Mouse (Mus musculus) kidney, adult 8-10 months (tissue): ENCODE measurements around the gene Calml4.
"Not testable (repeated sequence)": the region's sequence is repeated elsewhere in the genome, so short reads cannot be mapped to it uniquely, and the experiment has no call there.

Source experiments
- DNase-seq, 2 experiments: peaks; one replicate each; pipeline ENCODE4 v3.0.0; 2022

Calml4 gene

DNA sequence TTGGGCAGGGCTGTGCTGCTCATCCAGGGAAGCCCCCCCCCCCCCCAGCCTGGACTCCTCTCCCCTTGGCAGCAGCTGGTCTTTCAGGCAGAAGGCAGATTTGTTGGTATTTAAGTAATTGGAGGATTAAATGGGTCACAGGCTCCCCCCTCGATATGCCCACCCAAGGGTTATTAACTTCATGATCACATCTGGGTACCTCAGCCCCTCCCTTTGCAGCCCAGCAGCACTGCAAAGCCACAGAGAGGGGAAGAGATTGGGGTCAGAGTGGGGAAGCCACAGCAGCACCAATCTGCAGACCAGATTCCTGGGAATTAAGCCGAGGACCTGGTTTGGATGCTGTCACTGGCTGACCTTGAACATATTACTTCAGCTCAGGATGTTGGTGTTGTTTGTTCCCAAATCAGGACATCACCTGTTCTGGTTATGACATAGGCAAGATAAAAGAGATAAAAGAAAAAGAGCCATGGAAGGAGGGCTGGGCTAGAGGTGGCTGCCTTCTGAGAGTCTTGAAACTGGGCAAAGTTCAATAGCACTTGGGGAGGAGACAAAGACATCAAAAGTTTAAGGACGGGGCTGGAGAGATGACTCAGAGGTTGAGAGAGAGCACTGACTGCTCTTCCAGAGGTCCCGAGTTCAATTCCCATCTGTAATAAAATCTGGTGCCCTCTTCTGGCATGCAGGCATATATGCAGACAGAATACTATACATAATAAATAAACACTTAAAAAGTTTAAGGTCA lies 22.0 kb upstream of the Calml4 start:
- DNase-seq, result no peak

DNA sequence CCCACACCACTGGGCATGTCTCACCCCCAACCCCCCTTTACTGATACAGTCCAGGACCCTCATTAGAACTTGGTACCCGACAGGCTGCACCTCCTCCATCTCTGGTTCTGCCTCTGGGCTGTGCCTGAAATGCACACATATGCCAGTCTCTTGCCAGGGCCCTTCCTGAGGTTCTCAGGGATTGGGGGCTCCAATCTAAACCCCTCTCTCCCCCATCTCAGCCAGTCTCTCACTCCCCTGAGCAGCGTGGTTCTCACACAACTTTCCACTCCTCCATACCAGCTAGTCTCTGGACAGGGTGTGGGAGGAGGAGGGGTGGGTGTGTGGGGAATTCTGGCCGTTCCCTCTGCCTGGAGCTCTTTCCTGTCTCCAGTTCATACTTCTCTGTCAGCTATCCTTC lies 20.3 kb upstream of the Calml4 start:
- no peak for DNase-seq

DNA sequence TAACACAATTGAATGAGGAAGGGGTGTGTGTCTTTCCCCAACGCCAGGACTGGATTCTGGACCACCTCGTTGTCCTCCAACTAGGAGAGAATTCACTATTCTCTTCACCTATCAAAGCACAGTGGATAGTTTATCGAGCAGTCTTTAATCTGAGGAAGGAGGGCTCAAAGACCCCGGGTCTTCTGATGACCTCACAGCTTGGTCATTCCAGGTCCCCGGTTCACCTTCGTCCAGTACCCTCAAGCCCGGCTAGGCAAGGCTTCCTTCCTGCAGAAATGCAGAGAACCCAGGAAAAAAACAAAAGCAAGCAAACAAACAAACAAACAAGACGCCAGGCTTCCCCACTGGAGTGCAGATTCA lies 19.8 kb upstream of the Calml4 start:
- no peak for DNase-seq

DNA sequence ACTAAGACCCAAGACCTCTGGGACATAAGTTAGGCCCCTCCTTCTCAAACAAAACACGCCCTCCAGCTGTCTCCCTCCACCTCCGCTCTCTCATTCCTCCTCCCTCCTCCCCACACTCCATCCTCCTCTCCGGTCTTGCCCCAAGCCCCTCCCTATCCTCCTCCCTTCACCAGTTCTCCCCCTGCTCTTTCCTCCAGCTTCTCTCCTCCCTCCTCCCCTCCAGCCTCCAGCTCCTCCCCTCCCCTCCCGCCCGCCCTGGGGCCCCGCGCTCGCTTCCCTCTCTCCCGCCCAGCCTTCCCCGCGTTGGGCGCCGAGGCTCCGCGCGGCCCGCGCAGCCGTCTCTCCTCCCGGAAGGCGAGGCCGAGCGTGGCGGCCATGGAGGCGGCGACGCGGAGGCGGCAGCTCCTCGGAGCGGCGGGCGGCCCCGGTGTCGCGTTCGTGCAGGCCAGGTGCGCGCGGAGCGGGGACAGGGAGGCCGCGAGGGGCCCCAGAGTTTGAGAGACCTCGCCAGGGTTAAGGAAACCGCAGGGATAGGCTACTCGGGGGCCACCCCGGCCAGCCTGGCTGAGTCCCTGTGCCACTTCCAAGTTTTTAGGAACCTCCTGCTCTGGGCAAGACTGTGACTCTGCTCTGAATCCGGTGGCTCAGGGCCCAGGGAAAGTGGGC lies 19.2 kb upstream of the Calml4 start, which contains the start of gene Cln6:
Gene Cln6, plus strand, starts transcription at position 280 of the 666 bp plus-strand sequence.
- peak; percentile 74 to 91 for DNase-seq

DNA sequence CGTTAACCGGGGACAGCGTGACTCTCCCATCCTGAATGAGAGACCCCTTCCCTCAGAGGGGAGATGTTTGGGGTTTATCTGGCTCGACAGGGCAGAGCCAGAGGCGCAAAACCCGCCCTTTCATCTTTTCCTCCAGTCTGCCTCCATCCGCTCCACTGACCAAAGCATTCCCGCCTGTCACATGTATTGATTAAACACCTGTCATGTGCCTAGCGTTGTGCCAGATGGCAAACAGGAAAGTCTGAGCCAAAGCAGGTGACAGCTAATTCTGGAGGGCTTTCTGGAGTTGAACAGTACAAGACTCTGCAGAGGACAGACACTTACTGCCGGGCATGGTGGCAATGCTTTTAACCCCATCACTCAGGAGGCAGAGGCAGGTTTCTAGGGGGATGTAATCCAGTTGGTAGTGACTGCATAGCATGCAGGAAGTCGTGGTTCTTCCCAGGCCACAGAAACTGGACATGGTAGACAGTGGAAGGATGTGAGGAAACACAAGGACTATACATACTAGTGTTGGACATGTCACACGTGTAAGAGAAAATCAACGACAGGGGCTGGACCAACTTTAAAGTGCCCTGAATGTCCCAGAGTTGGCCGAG lies 18.6 kb upstream of the Calml4 start:
- peak; percentile 47 to 69 for DNase-seq

DNA sequence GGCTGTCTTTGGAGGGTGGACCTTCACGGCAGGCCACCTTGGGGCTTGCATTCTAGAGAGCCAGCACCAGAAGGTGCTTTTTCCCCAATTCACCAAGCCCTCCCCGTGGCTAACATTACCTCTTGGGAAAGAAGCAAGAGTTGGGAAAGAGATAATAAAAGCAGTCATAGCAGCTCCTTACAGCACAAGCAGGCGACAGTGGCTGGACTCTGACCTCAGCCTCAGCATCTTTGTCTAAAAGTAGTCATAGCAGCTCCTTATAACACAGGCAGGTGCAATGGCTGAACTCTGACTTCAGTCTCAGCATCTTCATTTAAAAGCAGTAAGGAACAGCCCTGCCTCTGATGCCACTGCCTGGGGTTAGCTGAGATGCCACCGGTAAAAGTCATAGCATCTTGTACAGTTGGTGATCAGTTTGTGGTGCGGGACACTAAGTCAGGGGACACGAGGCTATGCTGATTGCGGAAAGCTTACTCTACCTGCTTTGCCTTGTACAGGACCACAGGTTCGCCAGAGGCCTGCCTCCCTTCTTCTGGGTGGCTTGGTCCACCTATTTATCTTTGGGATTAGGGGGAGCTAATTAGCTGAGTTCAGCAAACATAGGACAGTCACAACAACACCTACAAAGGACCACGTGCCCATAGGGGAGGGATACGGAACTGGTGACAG lies 14.4 kb upstream of the Calml4 start:
- no peak for DNase-seq

DNA sequence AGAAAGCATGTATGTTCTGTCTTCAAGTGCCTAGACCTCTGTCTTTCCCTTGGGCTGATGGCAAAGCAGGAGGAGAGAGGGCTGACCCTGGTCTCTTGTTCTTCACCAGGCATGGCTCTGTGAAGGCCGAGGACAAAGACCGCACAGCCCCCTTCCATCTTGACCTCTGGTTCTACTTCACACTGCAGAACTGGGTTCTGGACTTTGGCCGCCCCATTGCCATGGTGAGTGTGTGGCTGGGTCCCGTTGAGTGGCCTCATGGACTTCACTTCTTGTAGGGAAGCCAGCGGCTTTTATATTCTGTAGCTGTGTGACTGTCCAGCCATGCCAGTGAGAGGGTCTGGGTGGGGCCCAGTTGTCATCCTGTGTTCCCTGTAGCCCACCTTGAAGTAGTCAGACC lies 13.4 kb upstream of the Calml4 start:
- peak; percentile 53 to 62 for DNase-seq

DNA sequence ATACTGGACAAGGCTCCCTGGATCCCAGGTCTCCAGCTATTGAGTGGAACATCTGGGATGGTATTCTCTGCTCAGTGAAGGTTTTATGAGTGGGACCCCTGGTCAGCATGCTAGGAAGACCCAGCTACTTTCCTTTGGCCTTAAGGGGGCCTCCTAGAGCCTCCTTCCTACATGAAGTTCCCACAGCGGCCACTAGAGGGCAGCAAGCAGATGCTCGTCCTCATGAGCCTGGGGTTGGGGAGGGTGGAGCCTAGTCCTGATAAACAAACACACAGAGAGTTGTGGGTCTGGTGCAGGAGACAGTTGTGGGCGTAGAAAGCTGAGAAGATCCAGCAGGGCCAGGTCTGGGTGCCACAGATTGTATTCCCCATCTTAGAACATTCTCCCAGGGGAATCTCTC lies 10.2 kb upstream of the Calml4 start:
- peak; percentile 69 to 90 for DNase-seq

DNA sequence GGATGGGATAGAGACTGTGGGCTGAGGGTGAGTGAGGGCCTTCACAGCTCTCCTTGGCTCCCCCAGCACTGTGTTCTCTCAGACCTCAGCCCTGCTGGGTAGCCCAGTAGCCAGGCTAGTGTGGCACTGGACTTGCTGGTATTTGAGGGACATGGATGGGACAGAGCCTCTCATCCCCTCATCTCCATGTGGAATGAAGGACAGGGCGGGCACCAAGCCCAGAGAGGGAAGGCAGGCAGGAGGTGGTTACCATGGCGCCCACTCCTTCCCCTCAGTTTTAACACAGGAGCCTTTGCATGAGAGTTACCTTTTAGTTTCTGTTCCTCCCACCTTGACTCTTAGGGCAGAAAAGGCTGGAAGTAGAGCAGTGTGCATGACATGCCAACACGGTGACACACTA lies 9.2 kb upstream of the Calml4 start:
- no peak for DNase-seq

DNA sequence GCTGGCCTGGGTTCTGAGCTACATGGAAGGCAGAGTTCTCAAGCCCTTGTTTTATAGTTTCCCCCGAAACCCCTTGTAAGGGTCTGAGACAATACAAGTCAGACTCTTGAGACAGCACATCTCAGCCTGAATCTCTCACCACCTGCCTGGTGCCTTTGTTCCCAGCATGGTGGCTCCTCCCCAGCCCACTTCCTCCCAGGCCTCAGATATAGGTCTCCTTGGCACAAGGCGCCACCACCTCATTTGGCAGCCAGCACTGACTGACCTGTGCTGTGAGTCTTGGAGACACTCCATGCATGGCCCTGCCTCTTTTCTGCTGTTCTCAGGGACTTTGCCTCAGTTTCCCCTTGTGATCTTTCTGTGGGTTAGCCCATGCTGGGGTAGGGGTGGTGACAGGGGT lies 6.3 kb upstream of the Calml4 start:
- no peak for DNase-seq

DNA sequence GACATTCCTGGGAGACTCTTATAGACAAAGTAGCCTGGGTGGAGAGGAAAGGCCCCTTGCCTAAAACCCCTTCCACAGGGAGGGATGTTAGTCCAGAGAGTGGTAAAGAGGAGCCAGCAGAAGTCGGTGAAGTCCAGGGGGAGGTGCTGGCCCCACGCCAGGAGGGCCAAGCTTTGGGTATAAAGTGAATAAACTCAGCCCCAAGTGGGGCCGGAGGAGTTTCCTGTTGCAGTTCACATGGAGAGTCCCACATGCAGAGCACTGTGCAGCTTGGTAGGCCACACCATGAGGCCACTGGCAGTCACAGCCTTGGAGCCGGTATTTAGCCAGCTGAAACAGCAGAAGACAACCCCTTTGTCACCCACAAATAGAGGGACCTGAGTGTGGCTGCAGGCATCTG lies 3.4 kb upstream of the Calml4 start:
- DNase-seq, result peak in 1 of 2 experiments; percentile 34

DNA sequence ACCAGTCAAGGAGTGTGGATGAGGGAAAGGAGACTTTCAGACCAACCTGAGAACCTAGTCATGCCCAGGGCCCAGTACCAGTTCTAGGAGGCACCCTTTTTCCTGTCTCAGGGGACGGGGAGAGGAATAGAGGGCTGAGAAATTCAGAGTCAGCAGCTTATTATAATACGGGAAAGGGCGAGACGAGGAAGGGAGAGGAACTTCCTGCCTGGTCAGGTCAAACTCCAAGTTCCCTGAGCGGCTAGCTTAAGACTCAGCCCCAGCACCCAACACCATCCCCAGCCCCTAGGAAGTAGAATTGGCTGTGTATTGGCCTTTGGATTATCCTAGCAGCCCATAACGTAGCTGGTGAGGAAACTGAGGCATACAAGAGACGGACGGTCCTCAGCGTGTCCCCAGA lies 664 bp upstream of the Calml4 start:
- DNase-seq, result peak; percentile 78 to 82

DNA sequence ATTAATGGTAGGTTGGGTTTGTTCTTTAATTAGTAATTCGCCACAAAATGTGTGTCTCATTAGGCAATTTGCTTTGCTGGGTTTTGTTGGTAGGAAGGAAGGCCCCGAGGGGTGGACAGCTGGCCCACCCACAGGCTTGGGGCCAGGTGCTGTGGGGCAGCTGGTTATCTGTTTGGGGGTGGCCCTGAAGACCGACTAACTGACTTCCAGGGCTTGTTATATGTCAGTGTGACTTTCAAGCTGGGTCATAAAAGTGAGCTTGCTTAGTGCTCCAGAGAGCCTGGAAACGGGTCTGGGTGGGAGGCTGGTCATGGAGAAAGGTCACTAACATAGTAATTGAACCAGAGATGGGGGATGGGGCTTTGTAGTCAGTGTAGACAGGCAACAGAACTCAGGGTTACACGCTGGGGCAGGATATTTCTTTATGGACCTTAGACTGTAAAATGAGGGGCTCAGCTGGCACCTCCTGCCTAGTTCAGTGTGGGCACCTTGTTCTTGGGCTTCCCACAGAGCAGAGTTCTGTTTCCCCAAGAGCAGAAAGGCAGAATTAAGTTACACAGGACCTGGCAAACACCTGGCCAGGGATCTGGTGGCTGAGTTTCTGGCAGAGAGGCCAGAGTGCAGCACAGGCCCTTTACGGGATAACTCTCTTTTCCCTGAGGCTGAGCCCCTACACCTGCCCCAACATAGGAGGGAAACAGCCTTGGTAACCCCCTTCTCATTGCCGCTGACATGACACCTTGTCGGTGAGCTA lies 563 bp downstream of the Calml4 start:
- no peak for DNase-seq

DNA sequence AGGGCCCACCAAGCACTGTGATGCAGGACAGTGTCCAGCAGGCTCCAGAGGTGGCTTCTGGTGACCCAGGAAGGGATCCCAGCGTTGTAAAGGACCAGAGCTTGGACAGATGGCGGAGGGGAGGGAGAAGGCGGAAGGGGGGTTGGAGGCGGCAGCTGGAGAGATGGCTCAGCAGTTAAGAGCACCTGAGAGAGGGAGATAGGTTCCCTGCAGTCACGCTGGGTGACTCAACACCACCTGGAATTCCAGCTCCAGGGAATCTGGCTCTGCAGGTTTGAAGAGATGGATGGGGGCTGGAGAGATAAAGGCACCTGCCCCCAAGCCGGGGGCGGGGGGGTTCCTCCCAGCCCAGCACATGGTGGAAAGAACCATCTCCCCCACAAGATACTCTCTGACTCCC lies 2.2 kb downstream of the Calml4 start:
- not testable (repeated sequence) for DNase-seq

DNA sequence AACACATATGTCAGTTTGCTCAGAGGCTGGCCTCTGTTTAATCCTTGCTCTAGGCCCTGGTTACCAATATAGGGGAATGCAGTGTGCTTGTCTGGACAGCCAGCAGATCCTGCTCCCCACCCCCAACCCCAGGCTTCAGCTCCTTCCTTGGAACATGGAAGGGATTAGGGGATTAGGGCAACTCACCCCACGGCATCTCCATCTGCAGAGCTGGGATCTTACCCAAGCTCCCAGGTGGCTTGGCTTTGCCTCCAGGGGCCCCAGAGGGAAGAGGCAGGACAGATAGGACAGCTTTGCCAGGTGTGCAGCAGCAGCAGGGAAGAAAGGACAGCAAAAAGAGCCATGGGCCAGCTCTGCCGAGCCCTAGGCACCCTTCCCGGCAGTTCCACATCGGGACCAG lies 3.0 kb downstream of the Calml4 start:
- no peak for DNase-seq

DNA sequence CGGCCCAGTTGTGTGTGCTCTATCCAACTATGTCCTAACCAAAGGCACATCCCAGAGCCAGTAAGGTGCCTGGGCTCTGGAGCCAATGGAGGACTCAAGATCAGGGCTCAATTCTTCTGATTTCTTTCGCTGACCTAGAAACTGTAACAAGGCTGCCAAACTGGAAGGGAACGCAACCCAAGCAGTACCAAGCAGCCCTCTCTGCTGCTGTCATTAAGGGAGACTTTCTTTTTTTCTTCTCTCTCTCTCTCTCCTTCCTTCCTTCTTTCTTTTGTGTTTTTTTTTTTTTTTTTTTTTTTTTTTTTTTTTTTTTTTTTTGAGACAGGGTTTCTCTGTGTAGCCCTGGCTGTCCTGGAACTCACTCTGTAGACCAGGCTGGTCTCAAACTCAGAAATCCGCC lies 11.4 kb downstream of the Calml4 start:
- not testable (repeated sequence) for DNase-seq

DNA sequence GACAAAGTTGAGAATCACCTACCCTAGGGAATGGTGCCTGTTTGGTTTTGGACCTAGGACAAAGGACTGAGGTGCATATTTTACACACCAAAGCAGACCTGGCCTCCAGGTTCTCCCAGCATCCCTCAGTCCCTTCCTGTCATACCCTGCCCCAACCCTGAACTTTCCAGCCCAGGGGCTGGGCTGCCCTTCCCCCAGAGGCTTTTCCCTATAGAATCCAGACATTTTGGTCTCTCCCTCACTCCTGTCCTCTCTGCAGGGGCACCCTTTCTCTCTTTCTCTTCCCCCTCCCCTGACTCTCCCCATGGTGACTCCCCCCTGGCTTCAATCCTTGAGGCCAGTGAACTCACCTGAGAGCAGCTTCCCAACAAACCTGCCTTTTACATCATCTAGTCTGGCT lies 12.8 kb downstream of the Calml4 start:
- no peak for DNase-seq

DNA sequence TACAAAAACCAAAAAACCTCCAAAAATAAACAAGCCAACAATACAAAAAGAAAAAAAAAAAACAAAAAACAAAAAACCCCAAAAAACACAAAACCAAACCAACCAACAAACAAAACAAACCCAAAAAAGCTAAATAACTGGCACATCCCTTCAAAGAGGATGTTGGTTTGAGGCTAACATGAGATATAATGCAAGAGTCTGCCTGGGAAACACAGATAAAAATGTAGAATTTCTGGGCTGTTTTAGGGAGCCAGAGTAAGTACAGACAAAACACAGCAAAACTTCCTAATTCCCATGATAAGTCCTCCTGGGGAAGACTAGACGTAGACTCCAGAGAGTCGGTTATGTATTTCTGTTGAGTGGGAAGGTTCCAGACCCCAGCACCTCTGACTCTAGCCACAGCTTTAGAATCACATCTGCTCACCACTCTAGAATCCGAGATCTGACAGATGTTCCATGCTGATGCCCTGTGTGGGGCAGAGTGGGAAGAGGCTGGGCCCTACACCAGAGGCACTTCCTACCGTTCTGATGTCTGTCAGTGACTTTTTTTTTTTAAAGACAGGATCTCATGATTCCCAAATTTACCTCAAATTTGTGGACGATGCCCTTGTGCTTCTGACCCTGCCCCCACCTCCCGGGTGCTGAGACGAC lies 19.2 kb downstream of the Calml4 start:
- no peak for DNase-seq

DNA sequence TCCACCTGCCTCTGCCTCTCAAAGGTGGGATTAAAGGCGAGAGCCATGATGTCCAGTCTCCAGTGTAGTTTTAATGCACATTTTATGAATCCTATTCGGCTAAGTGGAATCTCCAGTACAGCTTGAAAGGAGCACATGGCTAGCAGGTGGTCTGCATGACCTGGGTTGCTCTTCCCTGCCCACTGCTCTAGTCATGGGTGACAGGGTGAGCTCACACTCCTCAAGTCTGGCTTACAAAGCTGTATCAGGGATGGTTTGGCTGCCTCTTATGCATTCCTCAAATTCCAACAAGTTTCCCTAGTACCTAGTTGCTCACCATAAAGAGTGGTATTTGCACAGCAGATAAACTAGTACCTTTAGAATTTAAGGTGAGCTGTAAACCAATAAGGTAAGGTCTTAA lies 19.9 kb downstream of the Calml4 start:
- no peak for DNase-seq

DNA sequence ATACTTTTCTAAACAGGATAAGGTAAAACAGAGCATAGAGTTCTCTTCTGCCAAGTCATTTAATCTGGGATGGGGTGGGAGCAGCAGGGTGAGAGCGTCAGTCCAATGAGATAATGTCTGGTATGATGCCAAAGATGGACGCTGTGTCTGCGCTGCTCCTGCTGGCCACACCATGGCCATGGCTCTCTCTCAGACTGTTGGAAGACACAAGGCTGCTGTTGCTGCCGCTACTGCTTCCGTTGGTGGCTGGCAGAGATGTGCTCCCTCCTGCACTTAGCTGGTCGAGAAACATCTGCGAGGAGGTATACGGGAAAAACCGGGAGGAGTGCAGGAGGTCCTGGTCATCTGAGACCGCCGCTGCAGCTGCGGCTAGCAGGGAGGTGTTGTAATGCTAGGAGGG lies 24.0 kb downstream of the Calml4 start:
- DNase-seq, result no peak

DNA sequence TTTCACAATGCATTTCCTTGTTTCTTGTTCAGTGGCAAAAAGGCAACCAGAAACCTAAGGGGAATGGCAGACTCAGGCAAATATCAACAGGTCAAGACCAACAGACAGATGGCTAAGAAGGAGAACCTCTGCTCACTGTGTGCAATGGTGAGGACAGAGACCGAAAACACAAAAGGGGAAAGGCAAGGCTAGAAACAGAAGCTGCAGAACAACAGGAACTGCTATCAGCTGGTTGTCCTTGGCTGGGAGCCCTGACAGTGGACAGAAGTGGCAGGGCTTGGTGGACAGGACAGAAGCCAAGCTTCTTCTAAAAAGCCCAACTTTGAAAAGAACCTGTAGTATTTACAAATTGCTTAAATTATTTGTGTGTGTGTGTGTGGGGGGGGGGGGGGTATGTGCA lies 36.6 kb downstream of the Calml4 start:
- DNase-seq, result peak in 1 of 2 experiments; percentile 36

DNA sequence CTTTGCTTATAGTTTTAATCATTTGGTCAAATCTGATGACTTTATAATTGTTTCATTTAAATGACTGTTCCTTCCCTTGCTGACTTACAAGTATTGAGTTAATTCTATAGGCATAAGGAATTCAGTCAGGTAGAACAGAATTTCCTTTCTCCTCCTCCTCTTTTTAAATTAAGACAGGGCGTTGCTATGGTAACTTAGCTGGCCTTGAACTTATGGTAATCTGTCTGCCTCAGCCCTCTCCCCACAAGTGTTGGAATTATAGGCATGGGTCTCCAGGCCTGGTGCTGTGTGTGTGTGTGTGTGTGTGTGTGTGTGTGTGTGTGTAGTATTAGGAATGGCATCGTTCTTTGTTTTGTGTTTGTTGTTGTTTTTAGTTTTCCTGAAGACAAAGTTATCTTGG lies 43.9 kb downstream of the Calml4 start:
- no peak for DNase-seq
